Mouse (Mus musculus): Measurements from ENCODE around the gene Dqx1. TPM values are rescaled to one million over a fixed set of nuclear protein-coding genes. Genes with fewer than 3 reads are reported as not detected.

Dqx1 gene
- polyA plus RNA-seq, 1 experiment, result 0.15 TPM

- no peak for TF ChIP-seq MYOG (IDR thresholded peaks at IDR 0.05; ENCODE audit: control insufficient read depth, extremely low read depth, insufficient read length)
- TF ChIP-seq CEBPB (IDR thresholded peaks at IDR 0.05; ENCODE audit: low read depth), result no peak
- TF ChIP-seq CTCF (IDR thresholded peaks at IDR 0.05; ENCODE audit: control insufficient read depth, insufficient read depth, insufficient read length), result no peak
- no peak for TF ChIP-seq MAX (IDR thresholded peaks at IDR 0.05)
- no peak for TF ChIP-seq USF1 (IDR thresholded peaks at IDR 0.05; ENCODE audit: low read depth)
- TF ChIP-seq MYOD1 (IDR thresholded peaks at IDR 0.05; ENCODE audit: control insufficient read depth, insufficient read length, low read depth), result no peak
- TF ChIP-seq FOSL1 (IDR thresholded peaks at IDR 0.05; ENCODE audit: insufficient read depth, low read length, poor library complexity, severe bottlenecking), result no peak
- Histone ChIP-seq H3K36me3 (ENCODE audit: control insufficient read depth, insufficient read depth) (no peaks in the 10 kb centered on the region), H3ac (ENCODE audit: control insufficient read depth, insufficient read length, low read depth) (no peak within 1 kb of the TSS), H3K27me3 (ENCODE audit: control insufficient read depth, insufficient read depth, insufficient read length) (peaks cover 48% of the 10 kb centered on the region), H3K4me3 (ENCODE audit: insufficient read depth, poor library complexity, severe bottlenecking) (no peak within 1 kb of the TSS), H3K79me3 (ENCODE audit: low read depth) (no peaks in the 10 kb centered on the region), H3K79me2 (ENCODE audit: control insufficient read depth, insufficient read depth) (no peaks in the 10 kb centered on the region)
Observed at GRCm38 (mm10) chr6:83086121-83087035, 28.7 kb downstream of the Dqx1 start, which contains the start of gene Lbx2. Gene Lbx2, plus strand, starts transcription at chr6:83086367.

GRCm38 (mm10) chr6:83087205-83087925 is 29.7 kb downstream of the Dqx1 start:
- TF ChIP-seq USF1 (IDR thresholded peaks at IDR 0.05; ENCODE audit: low read depth), result no peak
- TF ChIP-seq MYOD1 (IDR thresholded peaks at IDR 0.05; ENCODE audit: control insufficient read depth, insufficient read length, low read depth), result no peak
- Histone ChIP-seq H3K27me3 (ENCODE audit: control insufficient read depth, insufficient read depth, insufficient read length) (peaks cover 48% of the 10 kb centered on the region), H3ac (ENCODE audit: control insufficient read depth, insufficient read length, low read depth) (no peak overlapping the region), H3K36me3 (ENCODE audit: control insufficient read depth, insufficient read depth) (no peaks in the 10 kb centered on the region), H3K79me2 (ENCODE audit: control insufficient read depth, insufficient read depth) (no peaks in the 10 kb centered on the region), H3K79me3 (ENCODE audit: low read depth) (no peaks in the 10 kb centered on the region), H3K4me3 (ENCODE audit: insufficient read depth, poor library complexity, severe bottlenecking) (no peak overlapping the region)

- no peak for TF ChIP-seq MAX (IDR thresholded peaks at IDR 0.05)
- TF ChIP-seq MYOD1 (IDR thresholded peaks at IDR 0.05; ENCODE audit: control insufficient read depth, insufficient read length, low read depth), result no peak
- no peak for TF ChIP-seq USF1 (IDR thresholded peaks at IDR 0.05; ENCODE audit: low read depth)
- no peak for TF ChIP-seq CTCF (IDR thresholded peaks at IDR 0.05; ENCODE audit: control insufficient read depth, insufficient read depth, insufficient read length)
- no peak for TF ChIP-seq MYOG (IDR thresholded peaks at IDR 0.05; ENCODE audit: control insufficient read depth, extremely low read depth, insufficient read length)
- TF ChIP-seq CEBPB (IDR thresholded peaks at IDR 0.05; ENCODE audit: low read depth), result no peak
- H3K27me3 ChIP-seq (ENCODE audit: control insufficient read depth, insufficient read depth, insufficient read length), result peaks cover 52% of the 10 kb centered on the region
- H3K36me3 ChIP-seq (ENCODE audit: control insufficient read depth, insufficient read depth), result no peaks in the 10 kb centered on the region
- H3K79me2 ChIP-seq (ENCODE audit: control insufficient read depth, insufficient read depth), result no peaks in the 10 kb centered on the region
- no peak overlapping the region for H3ac ChIP-seq (ENCODE audit: control insufficient read depth, insufficient read length, low read depth)
- no peaks in the 10 kb centered on the region for H3K79me3 ChIP-seq (ENCODE audit: low read depth)
- H3K4me3 ChIP-seq (ENCODE audit: insufficient read depth, poor library complexity, severe bottlenecking), result no peak overlapping the region
Observed at GRCm38 (mm10) chr6:83087926-83088260, 30.2 kb downstream of the Dqx1 start.

GRCm38 (mm10) chr6:83092416-83093127 is 34.9 kb downstream of the Dqx1 start:
- Histone ChIP-seq H3ac (ENCODE audit: control insufficient read depth, insufficient read length, low read depth) (no peak overlapping the region), H3K79me2 (ENCODE audit: control insufficient read depth, insufficient read depth) (no peaks in the 10 kb centered on the region), H3K36me3 (ENCODE audit: control insufficient read depth, insufficient read depth) (no peaks in the 10 kb centered on the region), H3K4me3 (ENCODE audit: insufficient read depth, poor library complexity, severe bottlenecking) (no peak overlapping the region), H3K27me3 (ENCODE audit: control insufficient read depth, insufficient read depth, insufficient read length) (peaks cover 33% of the 10 kb centered on the region), H3K79me3 (ENCODE audit: low read depth) (no peaks in the 10 kb centered on the region)
- TF ChIP-seq CTCF (IDR thresholded peaks at IDR 0.05; ENCODE audit: control insufficient read depth, insufficient read depth, insufficient read length) (no peak), MYOD1 (IDR thresholded peaks at IDR 0.05; ENCODE audit: control insufficient read depth, insufficient read length, low read depth) (no peak), MYOG (IDR thresholded peaks at IDR 0.05; ENCODE audit: control insufficient read depth, extremely low read depth, insufficient read length) (no peak), CEBPB (IDR thresholded peaks at IDR 0.05; ENCODE audit: low read depth) (no peak), FOSL1 (IDR thresholded peaks at IDR 0.05; ENCODE audit: insufficient read depth, low read length, poor library complexity, severe bottlenecking) (no peak), USF1 (IDR thresholded peaks at IDR 0.05; ENCODE audit: low read depth) (no peak), MAX (IDR thresholded peaks at IDR 0.05) (no peak)

GRCm38 (mm10) chr6:83095968-83096367 is 38.3 kb downstream of the Dqx1 start:
- Histone ChIP-seq H3K4me3 (ENCODE audit: insufficient read depth, poor library complexity, severe bottlenecking) (no peak overlapping the region), H3ac (ENCODE audit: control insufficient read depth, insufficient read length, low read depth) (no peak overlapping the region), H3K36me3 (ENCODE audit: control insufficient read depth, insufficient read depth) (no peaks in the 10 kb centered on the region), H3K27me3 (ENCODE audit: control insufficient read depth, insufficient read depth, insufficient read length) (peaks cover 7% of the 10 kb centered on the region), H3K79me3 (ENCODE audit: low read depth) (no peaks in the 10 kb centered on the region), H3K79me2 (ENCODE audit: control insufficient read depth, insufficient read depth) (no peaks in the 10 kb centered on the region)
- TF ChIP-seq CEBPB (IDR thresholded peaks at IDR 0.05; ENCODE audit: low read depth) (no peak), CTCF (IDR thresholded peaks at IDR 0.05; ENCODE audit: control insufficient read depth, insufficient read depth, insufficient read length) (no peak)

Data from C2C12 (cell line).